Mouse (Mus musculus) CD4-positive, CD25-positive, alpha-beta regulatory T cell, adult 2 months (primary cell): ENCODE measurements at regions not wholly inside any gene's neighbourhood (a gene's known extent, or its start where the extent isn't known, plus 50 kb on each side); places are given as distances from the start of the nearest gene placed in this dataset.
A peak's percentile ranks its signal among the peaks of the same experiment; 100 is the strongest.

Experiments used
- DNase-seq: peaks from one replicate; pipeline ENCODE4 v3.0.0-alpha.2; 2012; ENCODE audit warnings: low read depth, low spot score

GRCm38 (mm10) chr4:7142781-7143180 is 1096.1 kb downstream of the Car8 start:
- DNase-seq: no peak

DNA sequence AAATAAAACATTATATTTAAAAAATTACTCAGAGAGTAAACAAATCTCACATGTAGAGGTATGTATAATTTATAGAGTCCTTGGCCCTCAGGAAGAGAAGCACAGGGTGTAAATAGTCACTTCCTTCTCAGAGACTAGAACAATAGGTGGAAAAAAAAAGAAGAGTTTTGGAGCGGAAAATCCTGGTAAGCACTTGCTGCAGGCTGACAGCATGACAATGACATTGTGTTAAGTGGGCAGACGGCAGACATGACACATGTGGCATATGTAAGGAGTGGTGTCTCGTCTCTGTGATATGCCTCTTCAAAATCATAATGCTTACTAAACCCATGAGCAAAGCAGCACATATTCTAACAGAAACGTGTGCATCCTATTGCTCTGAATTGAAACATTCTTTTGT is 1126.7 kb downstream of the Car8 start:
- peak; percentile 47 for DNase-seq

- DNase-seq: no peak
Observed at GRCm38 (mm10) chr4:7092957-7093356, 1145.9 kb downstream of the Car8 start.

DNA sequence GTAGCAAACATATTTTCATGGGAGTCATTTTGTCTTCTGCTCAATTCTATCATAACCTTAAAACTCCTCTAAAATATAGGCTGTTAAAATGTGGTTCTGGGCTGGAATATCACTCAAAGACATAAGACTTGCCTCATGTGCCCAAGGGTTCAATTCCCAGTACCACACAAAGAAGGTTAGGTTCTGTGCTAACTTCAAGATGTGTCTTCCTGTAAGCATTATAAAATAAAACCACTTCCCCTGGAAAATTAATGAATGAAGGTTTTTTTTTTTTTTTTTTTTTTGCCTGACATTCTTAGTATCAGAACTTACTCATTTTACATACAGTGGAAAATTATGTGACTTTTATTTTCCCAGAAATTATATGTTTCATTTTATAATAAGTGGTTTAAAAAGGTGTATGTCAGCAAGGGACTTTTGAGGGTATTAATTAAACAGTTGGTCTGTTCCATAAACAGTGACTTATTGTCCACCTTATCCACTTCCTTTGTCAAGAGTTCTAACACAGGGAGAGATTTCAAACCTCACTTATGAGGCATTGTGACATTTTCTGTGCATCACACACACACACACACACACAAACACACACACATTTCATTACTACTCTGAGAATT is 1147.5 kb downstream of the Car8 start:
- DNase-seq: no peak
